Mouse (Mus musculus) kidney, postnatal 0 days (tissue): ENCODE results near the gene Rpl37a. TPM values are rescaled to one million over a fixed set of nuclear protein-coding genes. Genes with fewer than 3 reads are reported as not detected.

ENCODE experiments used
- ATAC-seq: fragments of 200-750 bp; cut with Nextera tagmentation; replicated peaks from 2 replicates; pipeline ENCODE4 v1.8.0; 2017; ENCODE audit warnings: low read depth, moderate number of reproducible peaks, moderate TSS enrichment, moderate library complexity; ENCODE audit not compliant: low FRiP score
- DNase-seq: peaks from one replicate; pipeline ENCODE4 v3.0.0-alpha.2; 2016; ENCODE audit warnings: low spot score
- H3K27ac ChIP-seq: fragments of 300-500 bp; sonication (generic); 2 replicates; pipeline ENCODE4 v1.5.1; 2014; ENCODE audit warnings: mild to moderate bottlenecking
- H3K27me3 ChIP-seq: fragments of 300-500 bp; sonication (generic); 2 replicates; pipeline ENCODE4 v1.6.1; 2014; ENCODE audit warnings: low read length, mixed read lengths; ENCODE audit not compliant: insufficient read depth
- H3K36me3 ChIP-seq: fragments of 300-500 bp; sonication (generic); 2 replicates; pipeline ENCODE4 v1.6.1; 2014; ENCODE audit warnings: low read length, mixed read lengths; ENCODE audit not compliant: insufficient read depth
- H3K4me1 ChIP-seq: fragments of 300-500 bp; sonication (generic); replicated peaks from 2 replicates; pipeline ENCODE4 v1.6.1; 2014; ENCODE audit warnings: antibody characterized with exemption, low read length, mixed read lengths; ENCODE audit not compliant: insufficient read depth
- H3K4me2 ChIP-seq: fragments of 300-500 bp; sonication (generic); 2 replicates; pipeline ENCODE4 v1.6.1; 2014; ENCODE audit warnings: mild to moderate bottlenecking, low read length, moderate library complexity, mixed read lengths
- H3K4me3 ChIP-seq: fragments of 300-500 bp; sonication (generic); replicated peaks from 2 replicates; pipeline ENCODE4 v1.5.1; 2014; ENCODE audit warnings: low read depth, low read length
- H3K9ac ChIP-seq: fragments of 300-500 bp; sonication (generic); 2 replicates; pipeline ENCODE4 v1.6.1; 2014; ENCODE audit warnings: low read depth, low read length
- H3K9me3 ChIP-seq: fragments of 300-500 bp; sonication (generic); replicated peaks from 2 replicates; pipeline ENCODE4 v1.6.1; 2016; ENCODE audit warnings: low read length, inconsistent platforms, mixed read lengths
- CTCF ChIP-seq: IDR thresholded peaks from 2 replicates; pipeline ENCODE4 v1.5.1; 2016; ENCODE audit warnings: antibody characterized with exemption, low read depth, mild to moderate bottlenecking, moderate library complexity
- WGBS: fragments of 180-500 bp; shearing (Covaris S2); extraction: QIAGEN DNeasy Blood & Tissue Kit; methylation state at CpG from one replicate; pipeline ENCODE4 v1.1.7; 2014; 5-methylcytosine and 5-hydroxymethylcytosine counted together
- polyA plus RNA-seq: library from polyadenylated mRNA; unstranded; fragments of >200 nt; fragmentation: Nextera tagmentation; extraction: Ambion mirVana; gene quantifications from 2 replicates; pipeline ENCODE4 v1.2.1, GENCODE M21; 2015

Gene Rpl37a
- polyA plus RNA-seq: 2,374 and 2,839 TPM in 2 replicates

GRCm38 (mm10) chr1:72710753-72711653 lies at the start of gene Rpl37a:
Gene Rpl37a (plus strand): TSS chr1:72711290.
- WGBS: 2% methylated on average over 68 of the region's 68 CpGs
- ATAC-seq: peak; percentile 90
- TF ChIP-seq CTCF: peak; percentile 15; the same call in 1 of the 2 replicates
- peak within 1 kb of the TSS; percentile 66 for H3K4me2 ChIP-seq
- no peaks in the 10 kb centered on the region for H3K9me3 ChIP-seq
- no peaks in the 10 kb centered on the region for H3K27me3 ChIP-seq
- DNase-seq: peak; percentile 98
- peak within 1 kb of the TSS; percentile 75 for H3K9ac ChIP-seq
- H3K4me1 ChIP-seq: peaks cover 8% of the 10 kb centered on the region; the same call in 1 of the 2 replicates
- peak within 1 kb of the TSS; percentile 84 for H3K27ac ChIP-seq
- H3K4me3 ChIP-seq: peak within 1 kb of the TSS; percentile 71
- H3K36me3 ChIP-seq: peaks cover 9% of the 10 kb centered on the region

- WGBS: 50% methylated on average over 3 of the region's 3 CpGs
- Histone ChIP-seq H3K36me3 (no peaks in the 10 kb centered on the region), H3K9me3 (no peaks in the 10 kb centered on the region), H3K4me2 (no peak overlapping the region), H3K27ac (no peak overlapping the region), H3K9ac (no peak overlapping the region), H3K4me1 (no peaks in the 10 kb centered on the region), H3K27me3 (no peaks in the 10 kb centered on the region), H3K4me3 (no peak overlapping the region)
- no peak for TF ChIP-seq CTCF
- DNase-seq (no peak), ATAC-seq (no peak)
Measured at GRCm38 (mm10) chr1:72673070-72673469, 38.0 kb upstream of the Rpl37a start.

GRCm38 (mm10) chr1:72696256-72696655 lies 14.8 kb upstream of the Rpl37a start:
- WGBS: 50% methylated on average over 3 of the region's 3 CpGs
- no peak overlapping the region for H3K9ac ChIP-seq
- H3K36me3 ChIP-seq: no peaks in the 10 kb centered on the region
- H3K27me3 ChIP-seq: no peaks in the 10 kb centered on the region
- ATAC-seq (no peak), DNase-seq (no peak)
- no peak overlapping the region for H3K4me2 ChIP-seq
- TF ChIP-seq CTCF: no peak
- no peak overlapping the region for H3K4me3 ChIP-seq
- no peaks in the 10 kb centered on the region for H3K9me3 ChIP-seq
- no peaks in the 10 kb centered on the region for H3K4me1 ChIP-seq
- H3K27ac ChIP-seq: no peak overlapping the region

- no peaks in the 10 kb centered on the region for H3K27me3 ChIP-seq
- H3K27ac ChIP-seq: no peak overlapping the region
- no peak overlapping the region for H3K9ac ChIP-seq
- 48% methylated on average over 4 of the region's 4 CpGs for WGBS
- H3K36me3 ChIP-seq: no peaks in the 10 kb centered on the region
- H3K4me3 ChIP-seq: no peak overlapping the region
- H3K4me2 ChIP-seq: no peak overlapping the region
- no peak for TF ChIP-seq CTCF
- H3K4me1 ChIP-seq: no peaks in the 10 kb centered on the region
- H3K9me3 ChIP-seq: no peaks in the 10 kb centered on the region
- ATAC-seq: no peak
- DNase-seq: peak; percentile 46
Measured at GRCm38 (mm10) chr1:72698651-72699050, 12.4 kb upstream of the Rpl37a start.

GRCm38 (mm10) chr1:72700479-72700878 lies 10.6 kb upstream of the Rpl37a start, which contains the start of gene Ankar:
Gene Ankar (minus strand): TSS chr1:72700579.
- no peaks in the 10 kb centered on the region for H3K9me3 ChIP-seq
- H3K9ac ChIP-seq: no peak within 1 kb of the TSS
- DNase-seq (no peak), ATAC-seq (no peak)
- TF ChIP-seq CTCF: no peak
- no peaks in the 10 kb centered on the region for H3K27me3 ChIP-seq
- H3K27ac ChIP-seq: no peak within 1 kb of the TSS
- H3K4me3 ChIP-seq: no peak within 1 kb of the TSS
- H3K4me1 ChIP-seq: no peaks in the 10 kb centered on the region
- 82% methylated on average over 11 of the region's 11 CpGs for WGBS
- H3K36me3 ChIP-seq: no peaks in the 10 kb centered on the region
- no peak within 1 kb of the TSS for H3K4me2 ChIP-seq

- no peak overlapping the region for H3K4me2 ChIP-seq
- H3K9ac ChIP-seq: no peak overlapping the region
- H3K4me3 ChIP-seq: no peak overlapping the region
- WGBS: 52% methylated on average over 4 of the region's 4 CpGs
- no peaks in the 10 kb centered on the region for H3K36me3 ChIP-seq
- no peaks in the 10 kb centered on the region for H3K9me3 ChIP-seq
- DNase-seq (no peak), ATAC-seq (no peak)
- H3K27ac ChIP-seq: no peak overlapping the region
- H3K27me3 ChIP-seq: no peaks in the 10 kb centered on the region
- no peaks in the 10 kb centered on the region for H3K4me1 ChIP-seq
- no peak for TF ChIP-seq CTCF
Measured at GRCm38 (mm10) chr1:72707525-72707924, 3.6 kb upstream of the Rpl37a start.
